Mouse (Mus musculus): Measurements from ENCODE around the gene Lrp5. TPM values are rescaled to one million over a fixed set of nuclear protein-coding genes. Genes with fewer than 3 reads are reported as not detected.
"Not testable (repeated sequence)": the region's sequence is repeated elsewhere in the genome, so short reads cannot be mapped to it uniquely, and the experiment has no call there.

The Lrp5 gene
- total RNA-seq, 1 experiment from 2014 or later, result 0.93 TPM

- ATAC-seq (ENCODE audit: extremely low read depth, insufficient number of reproducible peaks, low FRiP score, poor library complexity, severe bottlenecking), result peak; percentile 52; the same call in 1 of the 2 replicates
These were observed 18.4 kb downstream of the Lrp5 start for GRCm38 (mm10) chr19:3667979-3668378.

- ATAC-seq (ENCODE audit: extremely low read depth, insufficient number of reproducible peaks, low FRiP score, poor library complexity, severe bottlenecking), result no peak
These were observed 19.0 kb downstream of the Lrp5 start for GRCm38 (mm10) chr19:3667155-3667895.

GRCm38 (mm10) chr19:3666632-3667031 is 19.7 kb downstream of the Lrp5 start:
- no peak for ATAC-seq (ENCODE audit: extremely low read depth, insufficient number of reproducible peaks, low FRiP score, poor library complexity, severe bottlenecking)

GRCm38 (mm10) chr19:3665510-3665909 is 20.9 kb downstream of the Lrp5 start:
- ATAC-seq (ENCODE audit: extremely low read depth, insufficient number of reproducible peaks, low FRiP score, poor library complexity, severe bottlenecking), result no peak

- no peak for ATAC-seq (ENCODE audit: extremely low read depth, insufficient number of reproducible peaks, low FRiP score, poor library complexity, severe bottlenecking)
These were observed 28.4 kb downstream of the Lrp5 start for GRCm38 (mm10) chr19:3657947-3658346.

- ATAC-seq (ENCODE audit: extremely low read depth, insufficient number of reproducible peaks, low FRiP score, poor library complexity, severe bottlenecking), result not testable (repeated sequence)
These were observed 29.3 kb downstream of the Lrp5 start for GRCm38 (mm10) chr19:3657065-3657464.

GRCm38 (mm10) chr19:3656144-3656543 is 30.2 kb downstream of the Lrp5 start:
- ATAC-seq (ENCODE audit: extremely low read depth, insufficient number of reproducible peaks, low FRiP score, poor library complexity, severe bottlenecking), result no peak

GRCm38 (mm10) chr19:3654940-3655339 is 31.4 kb downstream of the Lrp5 start:
- no peak for ATAC-seq (ENCODE audit: extremely low read depth, insufficient number of reproducible peaks, low FRiP score, poor library complexity, severe bottlenecking)

GRCm38 (mm10) chr19:3654058-3654457 is 32.3 kb downstream of the Lrp5 start:
- no peak for ATAC-seq (ENCODE audit: extremely low read depth, insufficient number of reproducible peaks, low FRiP score, poor library complexity, severe bottlenecking)

- no peak for ATAC-seq (ENCODE audit: extremely low read depth, insufficient number of reproducible peaks, low FRiP score, poor library complexity, severe bottlenecking)
These were observed 32.9 kb downstream of the Lrp5 start for GRCm38 (mm10) chr19:3653508-3653907.

- no peak for ATAC-seq (ENCODE audit: extremely low read depth, insufficient number of reproducible peaks, low FRiP score, poor library complexity, severe bottlenecking)
These were observed 34.4 kb downstream of the Lrp5 start for GRCm38 (mm10) chr19:3651989-3652388.

- no peak for ATAC-seq (ENCODE audit: extremely low read depth, insufficient number of reproducible peaks, low FRiP score, poor library complexity, severe bottlenecking)
These were observed 35.1 kb downstream of the Lrp5 start for GRCm38 (mm10) chr19:3651220-3651619.

- no peak for ATAC-seq (ENCODE audit: extremely low read depth, insufficient number of reproducible peaks, low FRiP score, poor library complexity, severe bottlenecking)
These were observed 35.9 kb downstream of the Lrp5 start for GRCm38 (mm10) chr19:3650448-3650847.

- no peak for ATAC-seq (ENCODE audit: extremely low read depth, insufficient number of reproducible peaks, low FRiP score, poor library complexity, severe bottlenecking)
These were observed 37.4 kb downstream of the Lrp5 start for GRCm38 (mm10) chr19:3648830-3649450.

- ATAC-seq (ENCODE audit: extremely low read depth, insufficient number of reproducible peaks, low FRiP score, poor library complexity, severe bottlenecking), result no peak
These were observed 38.4 kb downstream of the Lrp5 start for GRCm38 (mm10) chr19:3647999-3648398.

- no peak for ATAC-seq (ENCODE audit: extremely low read depth, insufficient number of reproducible peaks, low FRiP score, poor library complexity, severe bottlenecking)
These were observed 40.6 kb downstream of the Lrp5 start for GRCm38 (mm10) chr19:3645813-3646212.

GRCm38 (mm10) chr19:3645318-3645717 is 41.0 kb downstream of the Lrp5 start:
- no peak for ATAC-seq (ENCODE audit: extremely low read depth, insufficient number of reproducible peaks, low FRiP score, poor library complexity, severe bottlenecking)

GRCm38 (mm10) chr19:3639561-3639960 is 46.8 kb downstream of the Lrp5 start:
- ATAC-seq (ENCODE audit: extremely low read depth, insufficient number of reproducible peaks, low FRiP score, poor library complexity, severe bottlenecking), result no peak

- ATAC-seq (ENCODE audit: extremely low read depth, insufficient number of reproducible peaks, low FRiP score, poor library complexity, severe bottlenecking), result no peak
These were observed 47.7 kb downstream of the Lrp5 start for GRCm38 (mm10) chr19:3638698-3639097.

GRCm38 (mm10) chr19:3632018-3632417 is 54.3 kb downstream of the Lrp5 start:
- no peak for ATAC-seq (ENCODE audit: extremely low read depth, insufficient number of reproducible peaks, low FRiP score, poor library complexity, severe bottlenecking)

- no peak for ATAC-seq (ENCODE audit: extremely low read depth, insufficient number of reproducible peaks, low FRiP score, poor library complexity, severe bottlenecking)
These were observed 54.9 kb downstream of the Lrp5 start for GRCm38 (mm10) chr19:3631431-3631830.

Data from neutrophil, adult 5-6 weeks (primary cell).